Mouse (Mus musculus) lung, embryonic 15.5 days (tissue): ENCODE measurements around the gene Kcnc4. TPM values are rescaled to one million over a fixed set of nuclear protein-coding genes. Genes with fewer than 3 reads are reported as not detected.
A peak's percentile ranks its signal among the peaks of the same experiment; 100 is the strongest.

ENCODE experiments used
- ATAC-seq: fragments of 200-750 bp; cut with Nextera tagmentation; 2 replicates; pipeline ENCODE4 v1.8.0; 2017; ENCODE audit warnings: moderate number of reproducible peaks, borderline replicate concordance; ENCODE audit not compliant: low FRiP score, low TSS enrichment; ENCODE audit errors: extremely low read depth
- H3K27ac ChIP-seq: fragments of 300-500 bp; sonication (generic); 2 replicates; pipeline ENCODE4 v1.5.1; 2015; ENCODE audit warnings: moderate library complexity, mild to moderate bottlenecking, inconsistent platforms
- H3K27me3 ChIP-seq: fragments of 300-500 bp; sonication (generic); 2 replicates; pipeline ENCODE4 v1.6.1; 2015; ENCODE audit warnings: inconsistent platforms
- H3K36me3 ChIP-seq: fragments of 300-500 bp; sonication (generic); 2 replicates; pipeline ENCODE4 v1.6.1; 2015; ENCODE audit warnings: inconsistent platforms
- H3K4me1 ChIP-seq: fragments of 300-500 bp; sonication (generic); 2 replicates; pipeline ENCODE4 v1.6.1; 2015; ENCODE audit warnings: inconsistent platforms
- H3K4me2 ChIP-seq: fragments of 300-500 bp; sonication (generic); 2 replicates; pipeline ENCODE4 v1.6.1; 2015; ENCODE audit warnings: inconsistent platforms, mild to moderate bottlenecking, moderate library complexity
- H3K4me3 ChIP-seq: fragments of 300-500 bp; sonication (generic); 2 replicates; pipeline ENCODE4 v1.5.1; 2015; ENCODE audit warnings: mild to moderate bottlenecking, inconsistent platforms
- H3K9ac ChIP-seq: fragments of 300-500 bp; sonication (generic); 2 replicates; pipeline ENCODE4 v1.6.1; 2015; ENCODE audit warnings: inconsistent platforms
- H3K9me3 ChIP-seq: fragments of 300-500 bp; sonication (generic); 2 replicates; pipeline ENCODE4 v1.6.1; 2016; ENCODE audit warnings: inconsistent platforms
- WGBS: fragments of 180-500 bp; shearing (Covaris S2); methylation state at CpG from one replicate; pipeline ENCODE4 v1.1.7; 2015; 5-methylcytosine and 5-hydroxymethylcytosine counted together
- polyA plus RNA-seq: library from polyadenylated mRNA; unstranded; fragments of >200 nt; fragmentation: Nextera tagmentation; extraction: Ambion mirVana; gene quantifications from 2 replicates; pipeline ENCODE4 v1.2.1, GENCODE M21; 2015

Gene Kcnc4
- 0.04 and 0.14 TPM in 2 replicates for polyA plus RNA-seq

DNA sequence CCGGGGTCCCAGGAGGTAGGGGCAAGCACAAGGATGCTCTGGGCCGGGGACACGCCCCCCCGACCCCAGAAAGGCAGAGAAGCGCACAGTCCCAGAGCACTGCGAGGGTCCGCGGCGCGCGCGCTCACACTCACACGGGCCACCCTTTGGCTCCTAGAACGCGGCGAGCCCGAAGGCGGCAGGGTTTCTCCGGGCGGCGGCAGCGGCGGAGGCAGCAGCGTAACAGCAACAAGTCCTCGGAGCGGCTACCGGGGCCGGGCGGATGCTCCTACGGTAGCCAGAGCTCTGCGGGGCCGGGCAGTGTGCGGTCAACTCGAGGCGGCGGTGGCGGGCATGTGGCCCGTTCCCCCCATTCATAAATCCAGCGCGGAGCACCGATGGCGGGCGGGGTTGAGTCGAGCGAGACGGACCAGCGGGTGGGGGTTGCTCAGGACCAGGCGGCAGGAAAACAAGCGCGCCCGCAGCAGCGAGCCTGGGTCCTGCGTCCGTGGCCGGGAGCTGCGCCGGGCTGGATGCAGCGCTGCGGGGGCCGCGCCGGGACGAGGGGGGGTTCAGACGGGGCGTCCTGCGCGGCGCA is at the start of gene Kcnc4:
Gene Kcnc4, minus strand, starts transcription at position 357 of the 577 bp plus-strand sequence.
- 0 out of 2 replicates have a peak, but pooled peaks have one; percentile 10 for ATAC-seq
- peaks cover 97% of the 10 kb centered on the region for H3K27me3 ChIP-seq
- peak within 1 kb of the TSS; percentile 89 for H3K4me2 ChIP-seq
- H3K9me3 ChIP-seq: no peaks in the 10 kb centered on the region
- H3K4me1 ChIP-seq: peaks cover 24% of the 10 kb centered on the region
- peak within 1 kb of the TSS; percentile 41 for H3K4me3 ChIP-seq
- H3K9ac ChIP-seq: no peak within 1 kb of the TSS
- WGBS: under 1% methylated on average over 68 of the region's 68 CpGs
- H3K27ac ChIP-seq: no peak within 1 kb of the TSS
- no peaks in the 10 kb centered on the region for H3K36me3 ChIP-seq

DNA sequence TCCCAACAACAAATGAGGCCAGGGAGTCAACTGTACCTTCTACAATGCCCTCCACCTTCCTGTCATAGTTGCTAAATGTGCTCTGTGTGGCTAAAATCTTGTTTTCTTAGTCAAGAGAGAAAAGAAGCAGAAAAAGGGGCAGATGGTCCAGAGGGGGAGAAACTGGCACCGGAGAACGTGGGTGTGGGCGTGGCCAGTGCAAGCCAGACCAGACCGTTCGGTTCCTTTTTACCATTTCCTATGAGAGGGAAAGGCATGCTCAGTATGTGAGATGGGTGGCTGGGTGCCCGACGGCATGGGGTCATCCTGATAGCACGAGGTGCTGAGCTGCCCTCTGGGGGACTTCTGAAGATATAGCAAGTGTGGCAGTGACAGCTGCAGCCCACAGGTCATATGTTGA is 49.3 kb upstream of the Kcnc4 start:
- Histone ChIP-seq H3K27me3 (no peaks in the 10 kb centered on the region), H3K4me2 (no peak overlapping the region), H3K36me3 (no peaks in the 10 kb centered on the region), H3K9ac (no peak overlapping the region), H3K4me1 (peaks cover 6% of the 10 kb centered on the region; the same call in 1 of the 2 replicates), H3K9me3 (no peaks in the 10 kb centered on the region), H3K27ac (no peak overlapping the region), H3K4me3 (no peak overlapping the region)
- no peak for ATAC-seq
- 48% methylated on average over 8 of the region's 8 CpGs for WGBS

DNA sequence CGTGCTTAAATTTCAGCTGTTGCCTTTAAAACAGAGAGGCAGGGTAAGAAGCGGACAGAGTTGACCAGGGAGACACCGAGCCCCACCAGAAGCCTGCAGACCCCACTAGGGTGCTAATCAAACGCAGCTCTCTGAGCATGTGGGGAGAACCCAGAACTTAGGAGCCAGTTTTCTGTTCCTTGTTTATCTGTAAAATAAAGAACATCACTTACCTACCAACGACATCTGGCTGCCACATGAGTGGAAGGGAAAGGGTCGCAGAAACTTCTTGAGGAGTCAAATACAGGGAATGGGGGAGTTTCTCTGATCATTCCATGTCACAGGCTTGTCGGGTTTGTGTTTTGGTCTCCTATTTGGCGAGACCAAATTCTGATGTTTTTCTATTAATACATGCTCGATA is 48.6 kb upstream of the Kcnc4 start:
- no peaks in the 10 kb centered on the region for H3K9me3 ChIP-seq
- no peak overlapping the region for H3K9ac ChIP-seq
- H3K4me1 ChIP-seq: peaks cover 6% of the 10 kb centered on the region; the same call in 1 of the 2 replicates
- no peaks in the 10 kb centered on the region for H3K27me3 ChIP-seq
- H3K27ac ChIP-seq: no peak overlapping the region
- ATAC-seq: no peak
- WGBS: 79% methylated on average over 9 of the region's 9 CpGs
- H3K4me2 ChIP-seq: no peak overlapping the region
- no peaks in the 10 kb centered on the region for H3K36me3 ChIP-seq
- H3K4me3 ChIP-seq: no peak overlapping the region

DNA sequence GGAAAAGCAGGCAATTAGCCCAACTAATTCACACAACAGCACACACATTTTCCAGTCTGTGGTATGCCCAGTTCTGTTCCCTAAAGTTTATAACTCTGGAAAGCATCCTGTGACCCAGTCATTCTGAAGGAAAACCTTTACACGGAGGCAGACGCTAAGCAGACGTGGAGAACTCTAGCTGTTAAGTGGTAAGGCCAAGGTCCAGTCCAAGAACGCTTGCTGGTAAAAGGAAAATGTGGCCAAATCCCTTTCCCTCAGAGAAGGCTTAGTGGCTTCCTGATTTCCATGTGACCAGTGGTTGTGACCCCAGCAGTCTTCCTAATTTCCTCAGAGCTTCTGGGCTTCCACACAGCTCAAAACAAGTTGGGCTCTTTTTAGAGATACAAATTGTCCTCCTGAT is 47.2 kb upstream of the Kcnc4 start:
- no peak overlapping the region for H3K4me2 ChIP-seq
- 64% methylated on average over 4 of the region's 4 CpGs for WGBS

DNA sequence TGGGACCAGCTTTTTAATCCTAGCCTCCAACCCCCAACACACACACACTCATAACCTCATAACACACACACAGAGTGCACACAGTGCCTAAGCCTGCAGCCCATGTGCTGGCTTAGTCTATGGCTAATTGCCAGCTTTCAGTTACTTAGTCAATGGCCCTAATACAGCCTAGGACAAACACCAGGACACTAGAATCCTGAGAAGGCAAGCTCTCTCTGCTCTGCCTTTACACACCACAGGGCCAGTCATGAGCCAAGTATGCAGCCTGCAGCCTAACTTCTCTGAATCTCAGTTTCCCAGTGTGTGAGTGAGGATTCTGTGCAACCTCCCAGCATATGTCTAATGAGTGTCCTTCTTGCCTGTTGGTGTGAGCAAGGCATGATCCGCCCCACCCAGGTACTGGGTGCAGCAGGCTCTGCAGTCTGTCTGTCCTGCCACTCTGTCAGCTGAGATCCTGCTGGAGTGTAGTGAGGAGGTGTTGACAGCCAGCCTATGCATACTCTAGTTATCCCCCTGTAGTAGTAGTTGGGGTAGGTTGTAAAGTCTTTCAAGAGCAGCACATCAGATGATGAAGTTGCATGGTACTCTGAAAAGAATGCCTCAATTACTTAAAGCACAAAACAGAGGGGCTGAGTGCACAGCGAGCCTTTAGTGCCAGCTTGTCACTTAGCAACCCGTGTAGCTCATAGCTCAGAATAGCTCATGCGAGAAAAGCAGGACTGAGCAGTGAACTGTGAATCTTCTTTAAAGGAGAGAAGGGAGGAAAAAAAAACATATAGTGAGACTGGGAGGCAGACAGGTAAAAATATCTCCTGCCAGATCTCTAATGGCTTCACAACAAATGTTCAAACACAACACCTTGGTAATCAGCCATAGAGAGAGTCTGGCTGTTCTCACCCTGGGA is 46.4 kb upstream of the Kcnc4 start:
- Histone ChIP-seq H3K4me2 (no peak overlapping the region), H3K36me3 (no peaks in the 10 kb centered on the region), H3K4me1 (peaks cover 21% of the 10 kb centered on the region; the same call in 1 of the 2 replicates), H3K9me3 (no peaks in the 10 kb centered on the region), H3K27ac (no peak overlapping the region), H3K9ac (no peak overlapping the region), H3K4me3 (no peak overlapping the region), H3K27me3 (no peaks in the 10 kb centered on the region)
- 47% methylated on average over 4 of the region's 4 CpGs for WGBS
- ATAC-seq: no peak

More for the DNA sequence above, 47.2 kb upstream of the Kcnc4 start:
- H3K4me3 ChIP-seq: no peak overlapping the region
- peaks cover 17% of the 10 kb centered on the region; the same call in 1 of the 2 replicates for H3K4me1 ChIP-seq
- no peak overlapping the region for H3K9ac ChIP-seq
- H3K36me3 ChIP-seq: no peaks in the 10 kb centered on the region
- no peak overlapping the region for H3K27ac ChIP-seq
- no peaks in the 10 kb centered on the region for H3K27me3 ChIP-seq
- no peaks in the 10 kb centered on the region for H3K9me3 ChIP-seq
- no peak for ATAC-seq

DNA sequence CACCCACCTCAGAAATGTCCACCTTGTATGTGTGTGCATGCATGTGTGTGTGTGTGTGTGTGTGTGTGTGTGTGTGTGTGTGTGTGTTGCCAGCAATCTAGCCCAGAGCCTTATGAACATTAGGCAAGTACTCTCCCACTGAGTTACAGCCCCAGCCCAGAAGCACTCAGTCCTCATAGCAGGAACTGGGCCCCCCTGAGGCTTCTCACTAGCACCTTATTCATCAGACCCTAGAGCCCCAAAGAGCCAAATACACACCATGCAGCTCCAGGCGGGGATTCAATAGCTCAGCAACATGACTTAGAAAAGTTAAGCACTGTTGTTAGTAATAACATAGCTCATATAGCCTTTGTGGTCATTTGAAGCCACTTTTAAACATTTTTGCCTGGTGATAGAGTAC is 45.2 kb upstream of the Kcnc4 start:
- Histone ChIP-seq H3K9me3 (no peaks in the 10 kb centered on the region), H3K4me2 (no peak overlapping the region), H3K4me3 (no peak overlapping the region), H3K9ac (no peak overlapping the region), H3K4me1 (peaks cover 21% of the 10 kb centered on the region; the same call in 1 of the 2 replicates), H3K27ac (no peak overlapping the region), H3K36me3 (no peaks in the 10 kb centered on the region), H3K27me3 (no peaks in the 10 kb centered on the region)
- WGBS: 32% methylated on average over 1 of the region's 1 CpGs
- ATAC-seq: peak; percentile 72

DNA sequence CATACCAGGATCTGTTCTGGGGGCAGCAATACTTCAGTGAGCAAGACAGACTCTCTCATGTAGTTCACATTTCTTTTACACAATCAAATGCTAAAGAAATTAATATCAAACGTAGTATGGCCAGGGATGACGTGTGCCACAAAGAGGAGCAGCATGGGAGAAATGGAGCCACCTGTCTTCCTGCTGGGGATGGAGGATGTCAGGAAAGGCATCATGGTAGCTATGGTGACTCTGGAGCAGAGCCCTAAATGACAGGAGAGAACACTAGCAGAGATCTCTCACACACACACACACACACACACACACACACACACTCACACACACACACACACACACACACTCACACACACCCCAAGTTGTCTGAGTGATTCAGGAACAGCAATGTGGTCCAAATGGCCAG is 44.4 kb upstream of the Kcnc4 start:
- Histone ChIP-seq H3K27ac (no peak overlapping the region), H3K36me3 (no peaks in the 10 kb centered on the region), H3K9me3 (no peaks in the 10 kb centered on the region), H3K4me1 (peaks cover 21% of the 10 kb centered on the region; the same call in 1 of the 2 replicates), H3K9ac (no peak overlapping the region), H3K4me2 (no peak overlapping the region), H3K27me3 (no peaks in the 10 kb centered on the region), H3K4me3 (no peak overlapping the region)
- 73% methylated on average over 2 of the region's 2 CpGs for WGBS
- no peak for ATAC-seq

DNA sequence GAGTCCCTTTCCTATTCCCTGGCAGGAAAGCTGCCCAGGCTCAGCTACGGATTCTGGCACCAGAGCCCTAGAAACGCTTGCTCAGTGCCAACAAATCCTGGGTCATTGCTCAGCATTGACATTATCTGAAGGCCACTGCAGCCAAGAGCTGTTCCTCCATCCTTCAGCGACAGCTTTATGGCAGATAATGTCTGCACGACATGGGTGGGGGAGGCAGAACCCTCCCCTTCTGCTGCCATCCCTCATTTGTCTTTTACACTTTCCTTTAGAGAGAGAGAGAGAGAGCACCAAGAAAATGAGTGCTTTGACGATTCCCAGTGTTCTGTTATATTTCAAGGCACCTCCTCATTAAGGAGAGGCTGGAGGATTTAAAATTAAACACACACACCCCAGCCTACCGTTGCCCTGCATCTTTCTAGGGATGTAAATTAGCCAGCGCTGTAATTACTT is 42.4 kb upstream of the Kcnc4 start:
- H3K4me2 ChIP-seq: no peak overlapping the region
- H3K4me1 ChIP-seq: peaks cover 21% of the 10 kb centered on the region; the same call in 1 of the 2 replicates
- no peak overlapping the region for H3K9ac ChIP-seq
- H3K9me3 ChIP-seq: no peaks in the 10 kb centered on the region
- WGBS: 29% methylated on average over 7 of the region's 7 CpGs
- H3K27me3 ChIP-seq: no peaks in the 10 kb centered on the region
- H3K36me3 ChIP-seq: no peaks in the 10 kb centered on the region
- no peak overlapping the region for H3K4me3 ChIP-seq
- peak; percentile 37; the same call in 1 of the 2 replicates for ATAC-seq
- H3K27ac ChIP-seq: 0 out of 2 replicates have a peak overlapping the region, but pooled peaks have one; percentile 8

DNA sequence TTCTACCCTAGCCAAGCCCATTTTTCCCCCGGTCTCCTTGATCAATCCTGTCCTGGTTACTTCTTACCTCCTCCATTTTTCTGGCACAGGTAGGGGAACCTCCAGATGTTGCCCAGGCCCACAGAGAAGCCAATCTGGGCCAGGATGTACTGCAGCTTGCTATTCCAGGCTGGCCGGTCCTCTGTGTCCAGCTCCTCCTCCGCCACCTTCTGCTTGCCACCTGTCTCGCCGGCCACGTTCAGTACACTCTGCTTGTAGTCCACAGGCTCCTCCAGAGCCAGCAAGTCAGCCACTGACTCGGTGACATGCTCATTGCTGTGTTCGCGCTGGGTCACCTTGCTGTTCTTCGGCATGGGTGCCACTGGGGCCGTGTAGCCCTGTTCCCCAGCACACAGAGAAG is 40.9 kb upstream of the Kcnc4 start:
- Histone ChIP-seq H3K4me3 (no peak overlapping the region), H3K27me3 (no peaks in the 10 kb centered on the region), H3K27ac (no peak overlapping the region), H3K4me1 (peaks cover 21% of the 10 kb centered on the region), H3K9me3 (no peaks in the 10 kb centered on the region), H3K4me2 (no peak overlapping the region), H3K9ac (no peak overlapping the region), H3K36me3 (no peaks in the 10 kb centered on the region)
- WGBS: 95% methylated on average over 11 of the region's 11 CpGs
- no peak for ATAC-seq

DNA sequence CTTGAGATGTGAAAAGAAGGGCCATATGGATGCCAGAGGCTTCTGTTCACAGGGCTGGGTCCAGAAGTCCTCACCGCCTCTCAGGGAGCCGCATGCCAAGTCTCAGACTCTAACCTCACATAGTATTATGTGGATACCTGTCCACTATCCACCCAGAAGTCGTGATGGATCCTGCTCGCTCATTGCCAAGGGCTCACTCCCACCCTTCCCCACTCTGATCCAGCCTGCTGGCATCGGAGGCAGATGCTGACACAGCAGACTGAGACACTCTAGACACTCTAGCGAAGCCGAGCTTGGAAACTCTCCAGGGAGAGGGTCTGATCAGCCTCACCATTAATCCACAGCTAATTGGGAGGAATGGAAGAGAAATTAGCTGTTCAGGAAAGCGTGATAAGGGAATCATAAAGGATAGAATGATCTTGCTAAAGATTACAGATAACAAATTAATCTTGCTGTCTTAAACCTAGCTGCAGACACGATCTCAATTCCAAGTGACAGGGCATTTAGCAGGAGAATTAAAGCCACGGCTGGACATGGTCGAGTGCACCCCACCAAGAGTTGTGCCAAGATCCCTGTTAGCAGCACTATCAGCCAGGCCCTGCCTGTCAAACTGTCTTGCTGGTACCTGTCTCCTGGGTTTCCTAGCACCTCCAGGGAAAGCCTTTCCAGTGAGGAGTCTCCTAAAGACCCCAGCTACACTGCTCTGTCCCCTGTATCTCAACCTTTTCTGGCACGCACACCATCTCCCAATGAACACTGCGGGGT is 36.9 kb upstream of the Kcnc4 start:
- no peak overlapping the region for H3K27ac ChIP-seq
- peaks cover 14% of the 10 kb centered on the region for H3K4me1 ChIP-seq
- 55% methylated on average over 13 of the region's 13 CpGs for WGBS
- ATAC-seq: no peak
- H3K9me3 ChIP-seq: no peaks in the 10 kb centered on the region
- no peak overlapping the region for H3K9ac ChIP-seq
- no peak overlapping the region for H3K4me2 ChIP-seq
- H3K4me3 ChIP-seq: no peak overlapping the region
- H3K36me3 ChIP-seq: no peaks in the 10 kb centered on the region
- no peaks in the 10 kb centered on the region for H3K27me3 ChIP-seq

DNA sequence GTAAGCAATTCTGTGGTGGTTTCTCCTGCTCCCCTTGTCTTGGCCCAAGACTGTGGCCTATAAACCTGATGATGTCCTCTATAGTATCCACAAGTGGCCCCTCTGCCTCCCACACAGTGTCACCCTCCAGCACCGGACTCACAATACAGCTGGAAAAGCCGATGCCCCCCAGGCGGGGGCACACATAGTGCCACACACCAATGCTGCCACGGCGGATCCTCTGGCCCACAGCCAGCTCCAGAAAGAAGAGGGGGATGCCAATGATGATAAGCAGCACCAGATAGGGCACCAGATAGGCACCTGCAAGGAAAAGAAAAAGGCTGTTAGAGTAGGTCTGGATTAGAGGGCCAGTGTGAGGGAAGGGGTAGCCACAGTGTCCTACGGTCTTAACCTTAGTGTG is 36.2 kb upstream of the Kcnc4 start:
- H3K27me3 ChIP-seq: no peaks in the 10 kb centered on the region
- H3K27ac ChIP-seq: no peak overlapping the region
- peaks cover 16% of the 10 kb centered on the region for H3K4me1 ChIP-seq
- no peak overlapping the region for H3K4me2 ChIP-seq
- no peak overlapping the region for H3K9ac ChIP-seq
- H3K9me3 ChIP-seq: no peaks in the 10 kb centered on the region
- 85% methylated on average over 6 of the region's 6 CpGs for WGBS
- no peak overlapping the region for H3K4me3 ChIP-seq
- H3K36me3 ChIP-seq: no peaks in the 10 kb centered on the region
- no peak for ATAC-seq
